Mouse (Mus musculus) MEL (cell line): ENCODE results near the gene Zfyve26.

Experiments
- CHD1 ChIP-seq: IDR thresholded peaks from 2 replicates; pipeline ENCODE4 v1.6.1; 2012; ENCODE audit warnings: low read depth, mild to moderate bottlenecking, inconsistent platforms, low read length, improper control_type of control experiment
- CHD2 ChIP-seq: IDR thresholded peaks from 2 replicates; pipeline ENCODE4 v1.6.1; 2011; ENCODE audit warnings: low read length, improper control_type of control experiment
- CTCF ChIP-seq, 3 experiments: IDR thresholded peaks in 2 of 3; conservative IDR thresholded peaks in 1 of 3; 2 replicates each; pipeline ENCODE4 v1.5.1; 2011 to 2012; ENCODE audit warnings: low read length in 3 of 3, low read depth in 2 of 3, mild to moderate bottlenecking in 2 of 3, improper control_type of control experiment in 1 of 3, inconsistent platforms in 1 of 3, mixed read lengths in 1 of 3, moderate library complexity in 1 of 3; ENCODE audit not compliant: control insufficient read depth in 1 of 3, insufficient read depth in 1 of 3, poor library complexity in 1 of 3, severe bottlenecking in 1 of 3
- GABPA ChIP-seq: IDR thresholded peaks from 2 replicates; pipeline ENCODE4 v1.6.1; 2012; ENCODE audit warnings: low read depth, mild to moderate bottlenecking, inconsistent platforms, low read length, improper control_type of control experiment, moderate library complexity
- MAX ChIP-seq: IDR thresholded peaks from 2 replicates; pipeline ENCODE4 v1.6.1; 2011; ENCODE audit warnings: low read length, improper control_type of control experiment
- MEF2A ChIP-seq: IDR thresholded peaks from 2 replicates; pipeline ENCODE4 v1.6.1; 2014; ENCODE audit warnings: low read depth, mild to moderate bottlenecking, inconsistent platforms, low read length, improper control_type of control experiment; ENCODE audit not compliant: poor library complexity, insufficient replicate concordance, severe bottlenecking; ENCODE audit errors: extremely low read depth
- MYC ChIP-seq: IDR thresholded peaks from 2 replicates; pipeline ENCODE4 v1.6.1; 2011; ENCODE audit warnings: low read depth, mild to moderate bottlenecking, low read length, improper control_type of control experiment, moderate library complexity
- POLR2A ChIP-seq, 2 experiments: IDR thresholded peaks; 2 replicates each; pipeline ENCODE4 v1.6.1; 2011 to 2012; ENCODE audit warnings: low read length in 2 of 2, mild to moderate bottlenecking in 2 of 2, control low read depth in 1 of 2, improper control_type of control experiment in 1 of 2, low read depth in 1 of 2, moderate library complexity in 1 of 2; ENCODE audit not compliant: control insufficient read depth in 1 of 2, insufficient read depth in 1 of 2, poor library complexity in 1 of 2
- POLR2AphosphoS2 ChIP-seq: IDR thresholded peaks from 2 replicates; pipeline ENCODE4 v1.6.1; 2011; ENCODE audit warnings: low read length, improper control_type of control experiment
- POLR2AphosphoS5 ChIP-seq: IDR thresholded peaks from 2 replicates; pipeline ENCODE4 v1.6.1; 2012; ENCODE audit warnings: low read depth, borderline replicate concordance, mild to moderate bottlenecking, inconsistent platforms, low read length, moderate library complexity, mixed read lengths
- TCF12 ChIP-seq: IDR thresholded peaks from 2 replicates; pipeline ENCODE4 v1.6.1; 2014; ENCODE audit warnings: low read depth, mild to moderate bottlenecking, inconsistent platforms, low read length, improper control_type of control experiment, moderate library complexity
- USF1 ChIP-seq: IDR thresholded peaks from 2 replicates; pipeline ENCODE4 v1.6.1; 2014; ENCODE audit warnings: low read depth, mild to moderate bottlenecking, inconsistent platforms, low read length, improper control_type of control experiment, moderate library complexity
- ZNF384 ChIP-seq: IDR thresholded peaks from 2 replicates; pipeline ENCODE4 v1.6.1; 2012; ENCODE audit warnings: low read depth, mild to moderate bottlenecking, inconsistent platforms, low read length, improper control_type of control experiment

GRCm38 (mm10) chr12:79242921-79243320 is 53.2 kb downstream of the Zfyve26 start:
- no peak for TF ChIP-seq GABPA
- TF ChIP-seq USF1, result no peak
- no peak for TF ChIP-seq CTCF (IDR thresholded peaks at IDR 0.05 in 2 of 3, conservative IDR thresholded peaks at IDR 0.05 in 1 of 3; ENCODE audit: control insufficient read depth in 1 of 3, insufficient read depth in 1 of 3, low read depth in 2 of 3, low read length in 3 of 3, poor library complexity in 1 of 3, severe bottlenecking in 1 of 3)
- peak; percentile 86 for TF ChIP-seq ZNF384
- no peak for TF ChIP-seq POLR2A (IDR thresholded peaks at IDR 0.05; ENCODE audit: control insufficient read depth in 1 of 2, insufficient read depth in 1 of 2, low read depth in 1 of 2, low read length in 2 of 2, poor library complexity in 1 of 2)
- TF ChIP-seq CHD1, result no peak
- TF ChIP-seq POLR2AphosphoS5, result no peak
- TF ChIP-seq POLR2AphosphoS2, result no peak
- TF ChIP-seq MEF2A, result no peak
- peak; percentile 86 for TF ChIP-seq TCF12
- TF ChIP-seq CHD2, result no peak
- no peak for TF ChIP-seq MYC
- TF ChIP-seq MAX, result no peak
